Mouse (Mus musculus) heart, adult 8-10 months (tissue): ENCODE measurements around the gene Gdf5. TPM values are rescaled to one million over a fixed set of nuclear protein-coding genes. Genes with fewer than 3 reads are reported as not detected.
"Not testable (repeated sequence)": the region's sequence is repeated elsewhere in the genome, so short reads cannot be mapped to it uniquely, and the experiment has no call there.

ENCODE experiments used
- DNase-seq: peaks from one replicate; pipeline ENCODE4 v3.0.0; 2022; ENCODE audit warnings: low spot score
- total RNA-seq, 4 experiments: library from RNA; stranded (reverse); gene quantifications; 2 replicates each; pipeline ENCODE4 v1.2.4; 2022

Gene Gdf5
- total RNA-seq, 4 experiments from 2014 or later = not detected

DNA sequence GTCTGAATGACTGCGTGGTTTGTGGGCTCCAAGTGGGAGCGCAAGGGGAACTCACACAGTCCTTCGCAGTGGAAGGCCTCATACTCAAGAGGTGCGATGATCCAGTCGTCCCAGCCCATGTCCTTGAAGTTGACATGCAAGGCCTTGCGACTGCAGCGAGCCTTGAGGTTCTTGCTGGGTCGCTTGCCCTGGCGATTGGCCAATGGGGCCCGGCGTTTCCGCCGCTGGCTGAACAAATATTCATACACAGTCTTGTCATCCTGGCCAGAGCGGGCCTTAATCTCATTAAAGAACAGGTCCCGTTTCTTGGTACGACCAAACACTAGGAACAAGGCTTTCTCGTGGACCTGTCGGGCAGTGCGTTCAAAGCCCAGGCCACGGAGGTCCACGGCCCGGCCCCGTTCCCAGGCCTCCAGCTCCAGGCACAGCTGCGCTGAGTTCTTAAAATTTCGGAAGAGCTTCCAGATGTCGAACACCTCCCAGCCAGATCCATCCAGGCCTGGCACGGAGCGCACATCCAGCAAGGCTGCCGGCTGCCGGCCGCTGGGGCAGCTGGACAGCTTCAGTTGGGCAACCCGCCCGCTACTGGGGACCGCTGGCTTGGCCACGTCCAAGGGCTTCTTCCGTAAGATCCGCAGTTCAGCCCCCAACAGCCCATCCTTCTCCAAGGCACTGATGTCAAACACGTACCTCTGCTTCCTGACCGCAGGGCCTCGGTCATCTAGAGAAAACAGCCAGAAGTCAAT, 3.3 kb downstream of the Gdf5 start:
- no peak for DNase-seq

DNA sequence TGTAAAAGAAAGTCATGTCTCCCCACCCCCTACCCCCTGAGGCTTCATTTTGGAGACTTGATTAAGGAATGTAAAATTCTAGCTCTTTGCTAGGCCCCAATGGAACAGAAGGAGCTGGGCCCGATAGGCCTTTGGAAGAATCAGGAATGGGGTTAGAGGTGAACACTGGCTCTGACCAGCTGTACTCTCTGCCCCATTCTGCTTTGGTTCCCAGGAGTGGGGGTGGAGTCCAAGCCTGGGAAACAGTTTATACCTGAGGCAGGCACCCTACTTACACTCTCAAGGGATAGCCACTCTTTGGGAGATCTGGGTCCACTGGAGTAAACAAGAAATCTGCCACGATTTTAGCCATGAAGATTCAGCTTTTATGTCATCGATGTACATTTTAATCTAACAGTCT, 4.5 kb downstream of the Gdf5 start, which contains the start of gene Gm15557:
Gm15557 (plus strand) TSS at position 48 of the 400 bp plus-strand sequence.
- no peak for DNase-seq

DNA sequence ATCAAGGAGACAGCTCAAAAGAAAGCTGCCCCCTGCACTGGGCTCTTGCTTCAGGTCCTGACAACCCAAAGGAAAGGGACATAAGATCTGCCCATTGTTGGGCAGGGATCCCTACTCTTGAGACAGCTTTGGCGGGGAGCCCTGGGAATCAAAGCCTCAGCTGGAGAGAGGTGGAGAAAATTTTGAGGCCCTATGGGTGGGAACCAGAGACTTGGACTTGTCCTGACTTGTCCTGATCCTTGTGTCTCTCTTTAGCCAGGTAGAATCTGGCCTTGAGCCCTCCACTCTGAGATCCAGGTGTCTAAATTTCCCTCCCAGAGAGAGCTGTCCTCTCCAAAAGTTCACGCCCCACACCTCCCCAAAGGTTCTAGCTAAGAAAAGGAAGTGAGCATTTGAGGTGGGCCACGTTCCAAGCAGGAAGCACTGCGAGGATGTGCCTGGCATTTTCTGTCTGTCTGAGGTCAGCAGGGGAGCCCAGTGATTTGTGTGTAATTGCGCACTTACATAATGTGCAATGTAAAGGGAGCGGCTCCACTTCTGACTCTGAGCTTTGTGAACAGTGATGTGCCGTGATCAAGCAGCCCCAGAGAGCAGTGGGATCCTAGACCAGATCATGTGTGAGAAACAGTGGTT, 5.2 kb downstream of the Gdf5 start:
- no peak for DNase-seq

DNA sequence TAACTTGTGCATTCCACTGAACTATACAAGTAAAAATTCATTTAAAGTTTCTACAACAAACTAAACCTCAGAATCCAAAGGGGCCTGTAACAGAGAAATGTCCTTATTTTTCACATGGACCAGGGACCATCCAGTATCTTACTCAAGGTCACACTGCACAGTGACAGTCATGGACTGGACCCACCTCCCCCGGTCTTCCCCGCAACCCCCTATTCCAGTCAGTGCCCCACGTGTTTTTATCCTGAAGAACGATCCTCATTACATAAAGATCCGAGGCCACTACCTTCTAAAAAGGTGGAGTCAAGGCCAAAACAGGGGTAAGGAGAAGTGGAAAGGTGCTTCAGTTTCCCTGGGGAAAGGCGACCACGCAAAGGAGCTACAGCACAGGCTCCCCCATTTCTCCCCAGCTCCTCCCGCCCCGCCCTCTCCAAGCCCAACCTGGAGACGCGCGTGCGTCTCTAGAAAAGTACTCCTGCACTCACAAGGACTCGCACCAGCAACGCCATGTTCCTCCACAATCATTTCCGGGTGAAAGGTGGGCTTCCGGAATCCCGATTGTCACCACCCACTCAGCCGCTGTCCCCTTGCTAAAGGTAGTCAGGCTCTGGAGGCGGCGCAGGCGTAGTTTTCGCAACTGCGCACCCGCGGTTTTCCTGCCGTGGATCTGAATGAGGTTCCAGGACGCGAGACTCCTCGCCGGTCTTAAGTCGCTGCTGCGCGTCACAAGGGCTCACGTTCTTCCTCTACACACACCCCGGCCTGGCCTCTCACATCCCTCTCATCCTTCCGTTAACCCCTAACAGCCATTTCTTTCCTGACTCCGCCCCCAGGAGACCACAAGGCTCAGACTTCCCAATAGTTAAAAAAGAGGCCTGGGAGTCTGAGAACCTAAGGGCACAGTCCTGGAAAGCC, 15.4 kb downstream of the Gdf5 start, which contains the start of gene Uqcc1:
Uqcc1 (minus strand) TSS at position 780 of the 912 bp plus-strand sequence.
- DNase-seq = peak; percentile 96

DNA sequence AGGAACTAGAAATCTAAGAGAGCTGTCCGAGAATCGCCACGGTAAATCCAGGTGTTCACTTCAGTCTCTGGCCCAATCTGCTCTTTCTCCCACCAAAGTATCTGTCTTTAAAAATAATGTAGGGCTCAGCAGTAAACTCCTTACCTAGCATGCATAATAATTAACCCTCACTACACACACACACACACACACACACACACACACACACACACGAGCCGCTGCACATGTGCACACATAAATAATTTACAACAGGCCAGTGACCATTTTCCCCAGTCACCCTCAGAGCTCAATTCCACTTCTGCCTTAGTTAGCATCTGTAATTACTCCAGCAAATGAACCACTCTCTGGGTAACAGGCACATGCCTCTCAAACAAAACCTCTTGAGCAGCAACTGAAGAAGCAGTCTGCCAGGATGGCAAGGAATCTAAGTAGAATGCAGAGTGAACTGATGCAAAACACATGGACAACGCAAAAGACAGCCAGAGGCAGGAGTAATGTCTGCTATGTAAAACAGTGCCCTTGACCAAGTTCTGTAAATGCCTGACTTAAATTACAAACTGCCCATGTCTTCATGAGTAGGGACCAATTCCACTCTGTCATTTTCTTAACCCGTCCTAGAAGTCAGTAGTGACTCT, 16.3 kb downstream of the Gdf5 start:
- DNase-seq = no peak

DNA sequence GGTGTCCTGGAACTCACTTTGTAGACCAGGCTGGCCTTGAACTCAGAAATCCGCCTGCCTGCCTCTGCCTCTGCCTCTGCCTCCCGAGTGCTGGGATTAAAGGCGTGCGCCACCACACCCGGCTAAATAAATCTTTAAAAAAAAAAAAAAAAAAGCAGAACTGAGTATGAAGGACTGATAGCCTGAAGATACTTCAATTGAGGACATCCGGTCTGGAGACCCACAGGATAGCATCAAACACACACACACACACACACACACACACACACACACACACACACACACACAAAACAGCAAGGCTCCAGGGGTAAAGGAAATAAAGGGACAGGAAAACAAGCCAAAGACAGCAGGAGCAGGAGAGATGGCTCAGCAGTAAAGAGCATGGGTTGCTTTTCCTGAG, 20.0 kb downstream of the Gdf5 start:
- not testable (repeated sequence) for DNase-seq

DNA sequence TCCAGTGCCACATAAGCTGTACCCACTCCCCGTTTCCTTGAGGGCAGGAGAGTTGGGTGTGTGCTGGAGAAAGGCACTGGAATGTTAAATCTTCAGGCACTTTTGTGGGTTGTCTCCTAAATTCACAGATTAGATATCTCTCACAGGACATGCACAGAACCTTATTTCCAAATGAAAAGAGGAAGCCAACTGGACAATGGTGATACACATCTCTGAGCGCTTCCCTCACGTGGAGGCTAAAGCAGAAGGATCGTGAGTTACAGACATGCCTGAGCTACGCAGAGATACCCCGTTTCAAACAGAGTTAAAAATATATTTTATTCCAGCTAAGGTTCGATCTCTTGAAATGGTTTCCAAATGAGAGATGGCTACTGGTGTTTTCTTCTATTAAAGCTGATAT, 22.0 kb downstream of the Gdf5 start:
- DNase-seq = no peak

DNA sequence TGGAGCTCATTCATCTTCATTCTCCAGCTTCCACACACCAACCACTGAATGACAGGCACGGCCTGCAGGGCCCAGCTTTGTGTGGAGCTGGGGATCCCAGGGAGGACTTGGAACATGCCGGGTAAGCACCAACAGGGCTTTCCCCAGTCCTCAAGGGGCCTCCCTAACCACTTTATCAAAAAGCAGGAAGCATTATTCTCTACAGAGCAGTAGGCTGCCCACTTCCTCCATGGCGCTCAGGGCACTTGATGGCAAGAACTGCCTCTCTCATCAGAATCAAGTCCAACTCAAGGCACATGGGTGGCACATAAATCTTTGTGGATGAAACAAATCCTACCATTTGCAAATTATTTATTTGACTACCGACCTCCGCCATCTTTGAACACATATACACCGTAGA, 30.5 kb downstream of the Gdf5 start:
- DNase-seq = no peak

DNA sequence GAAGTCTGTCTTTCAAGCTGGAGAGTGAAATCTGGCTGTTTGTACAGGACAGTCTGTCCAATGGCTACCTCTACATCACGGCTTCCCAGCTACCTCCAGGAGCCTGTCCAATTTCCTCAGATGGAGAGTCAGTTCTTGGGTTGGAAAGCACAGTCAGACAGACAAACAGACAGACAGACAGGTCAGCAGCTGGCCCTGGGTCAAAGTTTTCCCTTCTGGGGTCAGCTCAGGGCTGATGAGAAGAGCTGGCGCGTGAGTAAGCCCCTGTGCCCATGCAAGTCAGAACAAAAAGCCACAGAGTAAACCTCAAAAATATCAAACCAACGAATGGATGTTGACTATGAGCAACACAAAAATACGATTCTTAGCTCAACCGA, 41.5 kb downstream of the Gdf5 start:
- DNase-seq = no peak

DNA sequence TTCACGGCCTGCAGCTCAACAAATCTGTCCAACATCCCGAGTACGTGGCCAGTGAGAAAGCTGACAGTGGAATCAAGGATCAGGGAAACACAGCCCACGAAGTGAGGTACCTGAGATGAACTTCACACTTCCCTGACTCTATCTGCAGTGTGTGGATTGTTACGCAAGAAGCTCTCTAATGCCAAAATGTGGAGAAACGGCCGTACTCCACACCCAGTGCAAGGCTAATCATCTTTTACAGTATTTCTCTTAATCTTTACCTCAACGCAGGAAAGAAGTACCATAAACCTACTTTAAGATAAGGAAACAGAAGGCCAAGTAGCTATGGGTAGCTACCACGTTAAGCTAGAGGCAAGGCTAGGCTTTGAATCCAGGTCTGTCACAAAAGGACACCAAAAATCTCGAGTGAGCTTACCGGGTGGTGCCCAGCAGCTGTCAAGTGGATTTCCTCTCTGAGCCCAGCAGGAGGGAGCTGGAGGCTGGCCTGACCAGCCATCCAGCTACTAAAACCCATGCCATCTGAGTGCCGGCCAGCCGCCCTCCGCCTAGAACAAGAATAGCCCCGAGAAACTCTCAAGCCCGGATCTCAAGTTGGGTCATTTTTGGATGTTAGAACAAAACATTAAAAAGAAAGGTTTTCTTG, 42.1 kb downstream of the Gdf5 start:
- DNase-seq = peak; percentile 19

DNA sequence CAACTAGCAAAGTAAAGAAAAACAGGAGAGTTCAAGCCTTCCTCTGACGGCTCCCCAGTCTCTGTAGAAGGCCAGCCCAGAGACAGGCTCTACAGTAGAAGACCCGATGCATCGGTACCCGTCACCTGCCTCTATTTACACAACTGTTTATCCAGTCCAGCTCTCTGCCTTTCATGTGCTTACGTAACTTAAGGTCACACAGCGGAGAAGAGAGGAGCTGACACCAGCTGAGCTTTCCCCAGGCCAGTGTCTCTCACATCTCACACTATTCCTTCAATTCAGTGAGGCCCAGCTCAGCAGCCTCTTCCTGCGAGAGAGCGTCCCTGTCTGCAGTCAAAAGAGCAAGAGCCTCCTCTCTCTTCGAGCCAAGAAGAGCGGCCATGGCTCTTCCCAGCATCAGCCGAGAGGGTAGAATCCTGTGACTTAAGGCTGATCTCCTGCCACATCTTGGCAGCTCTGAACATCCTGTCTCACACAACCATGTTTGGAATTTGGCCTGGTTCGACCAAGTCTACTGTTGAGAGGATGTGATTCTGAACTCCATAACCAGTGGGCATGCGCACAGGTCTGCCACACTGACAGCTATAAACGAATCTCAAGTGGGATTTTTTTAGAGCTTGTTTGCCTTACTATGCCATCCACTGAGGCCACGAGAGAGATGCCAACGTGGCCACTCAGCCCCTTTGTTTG, 50.0 kb downstream of the Gdf5 start:
- no peak for DNase-seq

DNA sequence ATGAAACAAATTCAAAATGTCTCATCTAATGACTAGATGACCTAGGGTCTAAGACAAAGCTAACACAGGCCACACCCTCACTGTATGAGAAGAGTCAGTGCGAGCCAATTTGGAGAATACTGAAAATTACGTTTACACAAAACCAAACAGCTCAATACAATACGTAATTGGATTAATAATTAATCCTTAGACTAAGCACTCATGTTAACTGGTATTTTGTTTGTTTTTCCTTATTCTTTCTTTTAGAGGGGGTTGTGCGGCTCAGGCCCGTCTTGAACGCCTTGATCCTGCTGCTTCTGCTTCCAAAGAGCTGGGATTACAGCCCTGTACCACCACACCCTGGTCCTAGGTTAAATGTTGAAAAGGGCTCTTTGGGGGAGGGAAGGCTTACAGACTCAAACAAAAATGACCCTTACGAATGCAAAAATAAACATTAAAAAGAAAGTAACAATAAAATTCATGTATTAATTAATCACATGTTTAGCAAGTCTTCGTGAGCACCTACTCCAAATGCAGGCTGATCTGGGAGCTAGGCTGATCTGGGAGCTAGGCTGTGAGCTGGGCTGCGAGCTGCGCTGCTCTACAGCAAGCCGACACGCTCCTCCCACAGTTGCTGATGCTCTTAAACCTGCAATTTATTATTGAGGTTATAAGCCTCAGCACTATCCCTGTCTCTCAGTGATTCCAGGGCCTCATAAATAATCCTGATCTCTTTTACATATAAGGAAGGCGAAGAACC, 50.7 kb downstream of the Gdf5 start:
- DNase-seq = no peak

Other genes starting within 250 kb of the Gdf5 start
- gene Edem2, start 215.9 kb downstream of the Gdf5 start, total RNA-seq = 1 to 10 TPM; 5.7 to 7.8 (median 6.4) TPM
- gene Gm17581, start 209.5 kb downstream of the Gdf5 start, total RNA-seq = not detected
- gene Procr, start 194.2 kb downstream of the Gdf5 start, total RNA-seq = 1 to 10 TPM; 1.9 to 2.8 (median 2.3) TPM
- not detected for gene Mmp24, start 170.0 kb downstream of the Gdf5 start, total RNA-seq
- gene BC029722, start 125.9 kb downstream of the Gdf5 start, total RNA-seq = 10 to 100 TPM; 29.8 to 40.2 (median 35.1) TPM
- 10 to 100 TPM; 44.2 to 65.1 (median 54.3) TPM for gene Eif6, start 118.4 kb downstream of the Gdf5 start, total RNA-seq
- not detected for gene Fam83c, start 110.5 kb downstream of the Gdf5 start, total RNA-seq
- gene Uqcc1, start 15.1 kb downstream of the Gdf5 start, total RNA-seq = 100 to 1,000 TPM; 275 to 349 (median 295) TPM
- not detected for gene Gm15557, start 4.6 kb downstream of the Gdf5 start, total RNA-seq
- gene Cep250, start 11.1 kb upstream of the Gdf5 start, total RNA-seq = 1 to 10 TPM; 4.1 to 8.8 (median 6.0) TPM
- 1 to 10 TPM in 1 of 4 experiments, under 1 TPM in 3; 0.14 to 2.0 (median 0.53) TPM for gene 6430550D23Rik, start 62.6 kb upstream of the Gdf5 start, total RNA-seq
- 10 to 100 TPM; 58.2 to 67.2 (median 66.3) TPM for gene Ergic3, start 62.7 kb upstream of the Gdf5 start, total RNA-seq
- not detected for gene Fer1l4, start 107.6 kb upstream of the Gdf5 start, total RNA-seq
- gene Spag4, start 119.8 kb upstream of the Gdf5 start, total RNA-seq = 1 to 10 TPM in 2 of 4 experiments, under 1 TPM in 2; 0.62 to 2.3 (median 1.1) TPM
- gene Cpne1, start 166.6 kb upstream of the Gdf5 start, total RNA-seq = 10 to 100 TPM in 3 of 4 experiments, 1 to 10 TPM in 1; 9.4 to 13.7 (median 11.9) TPM
- 10 to 100 TPM in 2 of 4 experiments, 1 to 10 TPM in 2; 8.4 to 20.4 (median 13.6) TPM for gene Rbm12, start 166.6 kb upstream of the Gdf5 start, total RNA-seq
- gene Gm28036, start 181.7 kb upstream of the Gdf5 start, total RNA-seq = 10 to 100 TPM in 2 of 4 experiments, 1 to 10 TPM in 2; 9.4 to 12.1 (median 10.2) TPM
- gene Romo1, start 198.7 kb upstream of the Gdf5 start, total RNA-seq = 100 to 1,000 TPM; 303 to 403 (median 332) TPM
- 100 to 1,000 TPM; 104 to 115 (median 107) TPM for gene Nfs1, start 198.8 kb upstream of the Gdf5 start, total RNA-seq
- 100 to 1,000 TPM; 107 to 140 (median 123) TPM for gene Rbm39, start 234.9 kb upstream of the Gdf5 start, total RNA-seq